Mouse (Mus musculus): Measurements from ENCODE around the gene Fasl. TPM values are rescaled to one million over a fixed set of nuclear protein-coding genes. Genes with fewer than 3 reads are reported as not detected.
A peak's percentile ranks its signal among the peaks of the same experiment; 100 is the strongest.

Gene Fasl
- polyA plus RNA-seq, 1 experiment = 1.5 TPM

GRCm38 (mm10) chr1:161736255-161736654, 52.0 kb downstream of the Fasl start:
- no peak for TF ChIP-seq POLR2A (IDR thresholded peaks at IDR 0.05; ENCODE audit: borderline replicate concordance, control insufficient read depth, low read depth, low read length)
- TF ChIP-seq CTCF (IDR thresholded peaks at IDR 0.05; ENCODE audit: control insufficient read depth, insufficient read depth, low read length) = no peak
- Histone ChIP-seq H3K4me1 (ENCODE audit: control insufficient read depth, insufficient read depth, low read length) (peaks cover 2% of the 10 kb centered on the region; the same call in 1 of the 2 replicates), H3K27ac (ENCODE audit: control insufficient read depth, insufficient read depth, low read depth, low read length, poor library complexity) (no peak overlapping the region), H3K4me3 (replicated peaks; ENCODE audit: control insufficient read depth, low read depth, low read length) (no peak overlapping the region)
- WGBS = 57% methylated on average over 3 of the region's 3 CpGs

GRCm38 (mm10) chr1:161735465-161736046, 52.7 kb downstream of the Fasl start:
- H3K27ac ChIP-seq (ENCODE audit: control insufficient read depth, insufficient read depth, low read depth, low read length, poor library complexity) = no peak overlapping the region
- no peak overlapping the region for H3K4me3 ChIP-seq (replicated peaks; ENCODE audit: control insufficient read depth, low read depth, low read length)
- 25% methylated on average over 11 of the region's 11 CpGs for WGBS
- TF ChIP-seq POLR2A (IDR thresholded peaks at IDR 0.05; ENCODE audit: borderline replicate concordance, control insufficient read depth, low read depth, low read length) = no peak
- peak; percentile 41; the same call in 1 of the 2 replicates for TF ChIP-seq CTCF (IDR thresholded peaks at IDR 0.05; ENCODE audit: control insufficient read depth, insufficient read depth, low read length)
- H3K4me1 ChIP-seq (ENCODE audit: control insufficient read depth, insufficient read depth, low read length) = peaks cover 2% of the 10 kb centered on the region; the same call in 1 of the 2 replicates

GRCm38 (mm10) chr1:161734741-161735211, 53.5 kb downstream of the Fasl start:
- WGBS = under 1% methylated on average over 14 of the region's 14 CpGs
- no peak for TF ChIP-seq CTCF (IDR thresholded peaks at IDR 0.05; ENCODE audit: control insufficient read depth, insufficient read depth, low read length)
- TF ChIP-seq POLR2A (IDR thresholded peaks at IDR 0.05; ENCODE audit: borderline replicate concordance, control insufficient read depth, low read depth, low read length) = no peak

GRCm38 (mm10) chr1:161734314-161734713, 54.0 kb downstream of the Fasl start:
- H3K4me3 ChIP-seq (replicated peaks; ENCODE audit: control insufficient read depth, low read depth, low read length) = no peak overlapping the region
- TF ChIP-seq CTCF (IDR thresholded peaks at IDR 0.05; ENCODE audit: control insufficient read depth, insufficient read depth, low read length) (no peak), POLR2A (IDR thresholded peaks at IDR 0.05; ENCODE audit: borderline replicate concordance, control insufficient read depth, low read depth, low read length) (no peak)
- 43% methylated on average over 11 of the region's 11 CpGs for WGBS
- no peak overlapping the region for H3K27ac ChIP-seq (ENCODE audit: control insufficient read depth, insufficient read depth, low read depth, low read length, poor library complexity)
- H3K4me1 ChIP-seq (ENCODE audit: control insufficient read depth, insufficient read depth, low read length) = peaks cover 2% of the 10 kb centered on the region; the same call in 1 of the 2 replicates

More at GRCm38 (mm10) chr1:161734741-161735211, 53.5 kb downstream of the Fasl start:
- H3K27ac ChIP-seq (ENCODE audit: control insufficient read depth, insufficient read depth, low read depth, low read length, poor library complexity) = no peak overlapping the region
- H3K4me3 ChIP-seq (replicated peaks; ENCODE audit: control insufficient read depth, low read depth, low read length) = peak overlapping the region; percentile 48
- peaks cover 2% of the 10 kb centered on the region; the same call in 1 of the 2 replicates for H3K4me1 ChIP-seq (ENCODE audit: control insufficient read depth, insufficient read depth, low read length)

Other genes starting within 250 kb of the Fasl start
- 20.6 and 30.2 TPM in 2 replicates for gene Suco, start 88.2 kb upstream of the Fasl start, polyA plus RNA-seq (2011; ENCODE audit: insufficient read depth, insufficient read length, low replicate concordance, missing spikeins)
- gene Pigc, start 180.7 kb upstream of the Fasl start, polyA plus RNA-seq (2011; ENCODE audit: insufficient read depth, insufficient read length, low replicate concordance, missing spikeins) = 11.8 and 12.9 TPM in 2 replicates
- not detected in 2 replicates for gene 4930558K02Rik, start 191.1 kb upstream of the Fasl start, polyA plus RNA-seq (2011; ENCODE audit: insufficient read depth, insufficient read length, low replicate concordance, missing spikeins)